Mouse (Mus musculus): Measurements from ENCODE around the gene Gm28961. TPM values are rescaled to one million over a fixed set of nuclear protein-coding genes. Genes with fewer than 3 reads are reported as not detected.

Gm28961 gene
- not detected for polyA plus RNA-seq (2014; fragmentation: Illumina TruSeq; extraction: RNeasy Lipid Tissue Mini Kit (QIAGEN cat#74804); ENCODE audit: low read depth, low replicate concordance)

GRCm38 (mm10) chrY:57705397-57705796 lies at the start of gene Gm28961:
Gm28961 (plus strand) TSS chrY:57705697.

Other genes with a start within 250 kb of the Gm28961 start
- 0.37 TPM for gene Gm21943, start 172.0 kb upstream of the Gm28961 start, polyA plus RNA-seq (2014; fragmentation: Illumina TruSeq; extraction: RNeasy Lipid Tissue Mini Kit (QIAGEN cat#74804); ENCODE audit: low read depth, low replicate concordance)

Measured in adipose tissue, adult 10 weeks (tissue).